Mouse (Mus musculus) forebrain, embryonic 15.5 days (tissue): ENCODE data around the gene Tjp2. TPM values are rescaled to one million over a fixed set of nuclear protein-coding genes. Genes with fewer than 3 reads are reported as not detected.
"Not testable (repeated sequence)": the region's sequence is repeated elsewhere in the genome, so short reads cannot be mapped to it uniquely, and the experiment has no call there.

Source experiments
- ATAC-seq: fragments of 200-750 bp; cut with Nextera tagmentation; replicated peaks from 2 replicates; pipeline ENCODE4 v1.8.0; 2017; ENCODE audit warnings: mild to moderate bottlenecking, moderate TSS enrichment, moderate library complexity
- H3K27ac ChIP-seq: fragments of 300-500 bp; sonication (generic); replicated peaks from 2 replicates; pipeline ENCODE4 v1.5.1; 2015; ENCODE audit warnings: mild to moderate bottlenecking, inconsistent platforms
- H3K27me3 ChIP-seq: fragments of 300-500 bp; sonication (generic); 2 replicates; pipeline ENCODE4 v1.6.1; 2015; ENCODE audit warnings: inconsistent platforms
- H3K36me3 ChIP-seq: fragments of 300-500 bp; sonication (generic); 2 replicates; pipeline ENCODE4 v1.6.1; 2015; ENCODE audit warnings: mild to moderate bottlenecking, inconsistent platforms
- H3K4me1 ChIP-seq: fragments of 300-500 bp; sonication (generic); 2 replicates; pipeline ENCODE4 v1.6.1; 2015; ENCODE audit warnings: inconsistent platforms
- H3K4me2 ChIP-seq: fragments of 300-500 bp; sonication (generic); replicated peaks from 2 replicates; pipeline ENCODE4 v1.6.1; 2015; ENCODE audit warnings: mild to moderate bottlenecking, inconsistent platforms
- H3K4me3 ChIP-seq: fragments of 300-500 bp; sonication (generic); 2 replicates; pipeline ENCODE4 v1.5.1; 2015; ENCODE audit warnings: mild to moderate bottlenecking, inconsistent platforms
- H3K9ac ChIP-seq: fragments of 300-500 bp; sonication (generic); replicated peaks from 2 replicates; pipeline ENCODE4 v1.6.1; 2015; ENCODE audit warnings: mild to moderate bottlenecking, inconsistent platforms
- H3K9me3 ChIP-seq: fragments of 300-500 bp; sonication (generic); 2 replicates; pipeline ENCODE4 v1.6.1; 2016; ENCODE audit warnings: inconsistent platforms
- WGBS: fragments of 180-500 bp; shearing (Covaris S2); methylation state at CpG from one replicate; pipeline ENCODE4 v1.1.7; 2015; ENCODE audit warnings: mixed read lengths; 5-methylcytosine and 5-hydroxymethylcytosine counted together
- polyA plus RNA-seq: library from polyadenylated mRNA; unstranded; fragments of >200 nt; fragmentation: Nextera tagmentation; extraction: Ambion mirVana; gene quantifications from 2 replicates; pipeline ENCODE4 v1.2.1, GENCODE M21; 2015

The Tjp2 gene
- polyA plus RNA-seq, 1 experiment from 2014 or later = 11.9 TPM

- H3K36me3 ChIP-seq = 0 out of 2 replicates have a peak, but pooled peaks cover 3% of the 10 kb centered on the region
- no peak overlapping the region for H3K27ac ChIP-seq
- no peak overlapping the region for H3K9ac ChIP-seq
- WGBS = 89% methylated on average over 12 of the region's 12 CpGs
- H3K4me3 ChIP-seq = no peak overlapping the region
- H3K4me2 ChIP-seq = no peak overlapping the region
- no peaks in the 10 kb centered on the region for H3K9me3 ChIP-seq
- no peak for ATAC-seq
- H3K4me1 ChIP-seq = no peaks in the 10 kb centered on the region
- H3K27me3 ChIP-seq = no peaks in the 10 kb centered on the region
These were observed 117.1 kb downstream of the Tjp2 start for GRCm38 (mm10) chr19:24107707-24108106.

GRCm38 (mm10) chr19:24103802-24104201 lies 121.0 kb downstream of the Tjp2 start:
- no peaks in the 10 kb centered on the region; the same call in 1 of the 2 replicates for H3K36me3 ChIP-seq
- ATAC-seq = no peak
- no peaks in the 10 kb centered on the region for H3K27me3 ChIP-seq
- no peak overlapping the region for H3K4me3 ChIP-seq
- no peak overlapping the region for H3K4me2 ChIP-seq
- H3K9me3 ChIP-seq = no peaks in the 10 kb centered on the region
- H3K27ac ChIP-seq = no peak overlapping the region
- H3K4me1 ChIP-seq = no peaks in the 10 kb centered on the region
- H3K9ac ChIP-seq = no peak overlapping the region
- WGBS = 82% methylated on average over 3 of the region's 3 CpGs

GRCm38 (mm10) chr19:24102562-24103126 lies 122.2 kb downstream of the Tjp2 start:
- WGBS = 86% methylated on average over 10 of the region's 10 CpGs
- H3K4me1 ChIP-seq = no peaks in the 10 kb centered on the region
- H3K27me3 ChIP-seq = no peaks in the 10 kb centered on the region
- H3K4me2 ChIP-seq = no peak overlapping the region
- H3K9me3 ChIP-seq = no peaks in the 10 kb centered on the region
- ATAC-seq = peak; percentile 81
- no peaks in the 10 kb centered on the region; the same call in 1 of the 2 replicates for H3K36me3 ChIP-seq
- no peak overlapping the region for H3K4me3 ChIP-seq
- no peak overlapping the region for H3K9ac ChIP-seq
- no peak overlapping the region for H3K27ac ChIP-seq

GRCm38 (mm10) chr19:24101183-24101582 lies 123.6 kb downstream of the Tjp2 start:
- 78% methylated on average over 6 of the region's 6 CpGs for WGBS
- Histone ChIP-seq H3K9ac (no peak overlapping the region), H3K4me2 (no peak overlapping the region), H3K27me3 (no peaks in the 10 kb centered on the region), H3K9me3 (no peaks in the 10 kb centered on the region), H3K27ac (no peak overlapping the region), H3K4me3 (no peak overlapping the region), H3K4me1 (no peaks in the 10 kb centered on the region), H3K36me3 (no peaks in the 10 kb centered on the region; the same call in 1 of the 2 replicates)
- ATAC-seq = no peak

- no peaks in the 10 kb centered on the region for H3K4me1 ChIP-seq
- WGBS = 88% methylated on average over 10 of the region's 10 CpGs
- H3K36me3 ChIP-seq = peaks cover 7% of the 10 kb centered on the region
- H3K9ac ChIP-seq = no peak overlapping the region
- no peak overlapping the region for H3K4me2 ChIP-seq
- H3K4me3 ChIP-seq = no peak overlapping the region
- no peaks in the 10 kb centered on the region for H3K27me3 ChIP-seq
- no peak overlapping the region for H3K27ac ChIP-seq
- no peaks in the 10 kb centered on the region for H3K9me3 ChIP-seq
- no peak for ATAC-seq
These were observed 126.1 kb downstream of the Tjp2 start for GRCm38 (mm10) chr19:24098691-24099090.

GRCm38 (mm10) chr19:24097666-24098455 lies 127.0 kb downstream of the Tjp2 start:
- Histone ChIP-seq H3K36me3 (peaks cover 7% of the 10 kb centered on the region), H3K4me3 (no peak overlapping the region), H3K27ac (no peak overlapping the region), H3K4me2 (no peak overlapping the region), H3K27me3 (no peaks in the 10 kb centered on the region), H3K9ac (no peak overlapping the region), H3K9me3 (no peaks in the 10 kb centered on the region), H3K4me1 (no peaks in the 10 kb centered on the region)
- WGBS = 89% methylated on average over 16 of the region's 16 CpGs
- no peak for ATAC-seq

- not testable (repeated sequence) for H3K4me1 ChIP-seq, H3K36me3 ChIP-seq, ATAC-seq, H3K27me3 ChIP-seq, H3K4me2 ChIP-seq, H3K9ac ChIP-seq, H3K4me3 ChIP-seq, H3K27ac ChIP-seq, H3K9me3 ChIP-seq
- WGBS = 76% methylated on average over 8 of the region's 8 CpGs
These were observed 132.8 kb downstream of the Tjp2 start for GRCm38 (mm10) chr19:24092060-24092459.

GRCm38 (mm10) chr19:24090366-24090765 lies 134.5 kb downstream of the Tjp2 start:
- no peak overlapping the region for H3K27ac ChIP-seq
- H3K4me1 ChIP-seq = peaks cover under 1% of the 10 kb centered on the region; the same call in 1 of the 2 replicates
- peaks cover 7% of the 10 kb centered on the region; the same call in 1 of the 2 replicates for H3K36me3 ChIP-seq
- no peak for ATAC-seq
- H3K4me3 ChIP-seq = no peak overlapping the region
- H3K27me3 ChIP-seq = no peaks in the 10 kb centered on the region
- H3K9ac ChIP-seq = no peak overlapping the region
- 91% methylated on average over 2 of the region's 2 CpGs for WGBS
- H3K9me3 ChIP-seq = no peaks in the 10 kb centered on the region
- H3K4me2 ChIP-seq = no peak overlapping the region

GRCm38 (mm10) chr19:24085306-24085705 lies 139.5 kb downstream of the Tjp2 start:
- Histone ChIP-seq H3K4me3 (no peak overlapping the region), H3K36me3 (no peaks in the 10 kb centered on the region), H3K27ac (no peak overlapping the region), H3K9ac (no peak overlapping the region), H3K9me3 (no peaks in the 10 kb centered on the region), H3K27me3 (no peaks in the 10 kb centered on the region), H3K4me1 (peaks cover 3% of the 10 kb centered on the region; the same call in 1 of the 2 replicates), H3K4me2 (no peak overlapping the region)
- WGBS = 67% methylated on average over 2 of the region's 2 CpGs
- no peak for ATAC-seq

GRCm38 (mm10) chr19:24080417-24081080 lies 144.3 kb downstream of the Tjp2 start:
- no peak for ATAC-seq

GRCm38 (mm10) chr19:24077658-24078057 lies 147.2 kb downstream of the Tjp2 start:
- Histone ChIP-seq H3K9ac (no peak overlapping the region), H3K27ac (no peak overlapping the region), H3K4me2 (no peak overlapping the region), H3K9me3 (no peaks in the 10 kb centered on the region), H3K4me3 (no peak overlapping the region), H3K36me3 (no peaks in the 10 kb centered on the region), H3K27me3 (no peaks in the 10 kb centered on the region), H3K4me1 (no peaks in the 10 kb centered on the region)
- 94% methylated on average over 3 of the region's 3 CpGs for WGBS
- no peak for ATAC-seq

More at GRCm38 (mm10) chr19:24080417-24081080, 144.3 kb downstream of the Tjp2 start:
- Histone ChIP-seq H3K9ac (no peak overlapping the region), H3K36me3 (no peaks in the 10 kb centered on the region), H3K4me2 (no peak overlapping the region), H3K4me1 (peaks cover 3% of the 10 kb centered on the region; the same call in 1 of the 2 replicates), H3K4me3 (no peak overlapping the region), H3K9me3 (no peaks in the 10 kb centered on the region), H3K27me3 (no peaks in the 10 kb centered on the region), H3K27ac (no peak overlapping the region)
- WGBS = 52% methylated on average over 8 of the region's 8 CpGs

GRCm38 (mm10) chr19:24076536-24076935 lies 148.3 kb downstream of the Tjp2 start:
- ATAC-seq = no peak
- 92% methylated on average over 7 of the region's 7 CpGs for WGBS
- Histone ChIP-seq H3K4me1 (no peaks in the 10 kb centered on the region), H3K36me3 (no peaks in the 10 kb centered on the region), H3K9me3 (no peaks in the 10 kb centered on the region), H3K4me3 (no peak overlapping the region), H3K4me2 (no peak overlapping the region), H3K27me3 (no peaks in the 10 kb centered on the region), H3K27ac (no peak overlapping the region), H3K9ac (no peak overlapping the region)
